Mouse (Mus musculus) forebrain, embryonic 12.5 days (tissue): Measurements from ENCODE around the gene Gm45140. TPM values are rescaled to one million over a fixed set of nuclear protein-coding genes. Genes with fewer than 3 reads are reported as not detected.

Experiments used
- ATAC-seq: fragments of 200-750 bp; cut with Nextera tagmentation; 2 replicates; pipeline ENCODE4 v1.8.0; 2017; ENCODE audit warnings: moderate TSS enrichment; ENCODE audit not compliant: low FRiP score
- H3K27ac ChIP-seq: fragments of 300-500 bp; sonication (generic); 2 replicates; pipeline ENCODE4 v1.5.1; 2016; ENCODE audit warnings: mild to moderate bottlenecking
- H3K27me3 ChIP-seq: fragments of 300-500 bp; sonication (generic); 2 replicates; pipeline ENCODE4 v1.6.1; 2016; ENCODE audit warnings: mild to moderate bottlenecking
- H3K36me3 ChIP-seq: fragments of 300-500 bp; sonication (generic); replicated peaks from 2 replicates; pipeline ENCODE4 v1.6.1; 2016; ENCODE audit warnings: mild to moderate bottlenecking
- H3K4me1 ChIP-seq: fragments of 300-500 bp; sonication (generic); 2 replicates; pipeline ENCODE4 v1.6.1; 2016
- H3K4me2 ChIP-seq: fragments of 300-500 bp; sonication (generic); 2 replicates; pipeline ENCODE4 v1.6.1; 2016; ENCODE audit warnings: mild to moderate bottlenecking, moderate library complexity
- H3K4me3 ChIP-seq: fragments of 300-500 bp; sonication (generic); replicated peaks from 2 replicates; pipeline ENCODE4 v1.5.1; 2016; ENCODE audit warnings: mild to moderate bottlenecking
- H3K9ac ChIP-seq: fragments of 300-500 bp; sonication (generic); 2 replicates; pipeline ENCODE4 v1.6.1; 2016; ENCODE audit warnings: mild to moderate bottlenecking
- H3K9me3 ChIP-seq: fragments of 300-500 bp; sonication (generic); 2 replicates; pipeline ENCODE4 v1.6.1; 2016
- WGBS: fragments of 180-500 bp; shearing (Covaris S2); methylation state at CpG from one replicate; pipeline ENCODE4 v1.1.7; 2016; 5-methylcytosine and 5-hydroxymethylcytosine counted together
- polyA plus RNA-seq: library from polyadenylated mRNA; unstranded; fragments of >200 nt; fragmentation: Nextera tagmentation; extraction: Ambion mirVana; gene quantifications from 2 replicates; pipeline ENCODE4 v1.2.1, GENCODE M21; 2016

The Gm45140 gene
- polyA plus RNA-seq, 1 experiment from 2014 or later = 3.3 TPM

DNA sequence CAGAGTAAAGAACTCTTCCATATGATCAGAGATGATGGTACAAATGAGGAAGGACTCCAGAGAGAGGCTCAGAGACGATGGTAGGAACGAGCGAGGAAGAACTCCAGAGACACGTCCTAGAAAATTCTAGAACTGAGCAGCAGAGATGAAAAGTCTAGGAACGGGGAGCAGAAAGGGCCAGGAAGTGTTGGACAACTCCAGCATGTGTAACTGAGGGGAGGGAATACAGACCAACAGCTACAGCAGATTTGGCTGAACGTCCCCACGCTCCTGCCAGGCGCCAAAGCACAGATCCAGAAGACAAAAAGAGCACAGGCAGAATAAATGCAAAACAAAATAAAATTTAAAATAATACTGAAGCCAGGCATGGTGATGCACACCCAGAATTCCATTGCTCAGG, 78.7 kb downstream of the Gm45140 start:
- ATAC-seq = no peak
- WGBS = 94% methylated on average over 8 of the region's 8 CpGs
- Histone ChIP-seq H3K9ac (no peak overlapping the region), H3K27me3 (no peaks in the 10 kb centered on the region), H3K27ac (no peak overlapping the region), H3K4me1 (no peaks in the 10 kb centered on the region; the same call in 1 of the 2 replicates), H3K4me2 (no peak overlapping the region), H3K4me3 (no peak overlapping the region), H3K9me3 (no peaks in the 10 kb centered on the region), H3K36me3 (no peaks in the 10 kb centered on the region)

DNA sequence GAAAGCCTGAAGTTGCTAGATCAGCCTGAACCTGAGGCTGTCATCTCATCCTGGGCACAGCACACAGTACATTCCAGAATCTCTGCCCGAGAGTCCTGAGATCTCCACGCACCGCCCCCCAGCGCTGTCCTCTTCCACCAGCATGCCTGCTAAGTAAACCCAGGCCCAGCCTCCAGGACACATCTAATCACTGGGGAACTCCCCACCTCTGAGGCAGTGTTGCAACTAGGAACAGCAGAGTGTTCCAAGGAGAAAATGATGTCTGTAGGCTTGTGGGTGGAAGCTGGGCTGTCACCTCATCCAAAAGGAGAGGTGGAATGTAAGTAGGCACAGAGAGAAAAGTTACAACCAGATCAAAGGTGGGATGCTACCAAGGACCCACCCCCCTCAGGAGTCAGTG, 80.4 kb downstream of the Gm45140 start:
- WGBS = 89% methylated on average over 4 of the region's 4 CpGs
- no peak for ATAC-seq
- H3K4me2 ChIP-seq = no peak overlapping the region
- no peaks in the 10 kb centered on the region for H3K27me3 ChIP-seq
- H3K9me3 ChIP-seq = no peaks in the 10 kb centered on the region
- no peak overlapping the region for H3K27ac ChIP-seq
- H3K4me3 ChIP-seq = no peak overlapping the region
- no peaks in the 10 kb centered on the region; the same call in 1 of the 2 replicates for H3K4me1 ChIP-seq
- no peak overlapping the region for H3K9ac ChIP-seq
- H3K36me3 ChIP-seq = no peaks in the 10 kb centered on the region

DNA sequence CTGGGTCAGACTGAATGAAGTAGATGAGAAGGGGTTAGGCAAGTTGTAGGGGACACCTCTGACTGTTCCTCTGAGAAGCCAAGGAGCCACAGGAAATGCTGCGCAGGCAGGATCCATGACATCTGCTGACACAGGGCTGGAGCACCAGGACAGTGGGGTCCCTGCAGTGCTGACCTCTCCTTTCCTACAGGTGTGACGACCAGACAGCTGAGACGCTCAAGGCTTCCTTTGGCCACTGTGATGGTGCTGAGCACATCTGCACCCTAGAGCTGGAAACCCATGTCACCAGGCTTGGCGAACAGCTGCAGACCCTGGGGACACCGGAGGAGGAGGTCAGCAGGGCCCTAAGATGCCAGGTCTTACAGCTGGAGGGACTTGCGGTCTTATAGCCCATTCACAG, 84.0 kb downstream of the Gm45140 start:
- no peaks in the 10 kb centered on the region; the same call in 1 of the 2 replicates for H3K4me1 ChIP-seq
- 92% methylated on average over 6 of the region's 6 CpGs for WGBS
- H3K36me3 ChIP-seq = no peaks in the 10 kb centered on the region
- no peak for ATAC-seq
- no peak overlapping the region for H3K27ac ChIP-seq
- no peak overlapping the region for H3K4me2 ChIP-seq
- H3K4me3 ChIP-seq = no peak overlapping the region
- H3K9ac ChIP-seq = no peak overlapping the region
- no peaks in the 10 kb centered on the region for H3K9me3 ChIP-seq
- H3K27me3 ChIP-seq = no peaks in the 10 kb centered on the region

GRCm38 (mm10) chr6:87750184-87750910, 85.2 kb downstream of the Gm45140 start:
- 93% methylated on average over 8 of the region's 8 CpGs for WGBS
- Histone ChIP-seq H3K9me3 (no peaks in the 10 kb centered on the region), H3K27ac (no peak overlapping the region), H3K27me3 (no peaks in the 10 kb centered on the region), H3K4me1 (no peaks in the 10 kb centered on the region; the same call in 1 of the 2 replicates), H3K9ac (no peak overlapping the region), H3K36me3 (no peaks in the 10 kb centered on the region), H3K4me2 (no peak overlapping the region), H3K4me3 (no peak overlapping the region)
- no peak for ATAC-seq

- ATAC-seq = no peak
- 90% methylated on average over 6 of the region's 6 CpGs for WGBS
- Histone ChIP-seq H3K9ac (no peak overlapping the region), H3K27ac (no peak overlapping the region), H3K36me3 (no peaks in the 10 kb centered on the region), H3K27me3 (no peaks in the 10 kb centered on the region), H3K4me1 (no peaks in the 10 kb centered on the region), H3K4me2 (no peak overlapping the region), H3K4me3 (no peak overlapping the region), H3K9me3 (no peaks in the 10 kb centered on the region)
These were observed 87.1 kb downstream of the Gm45140 start for GRCm38 (mm10) chr6:87748531-87748930.

DNA sequence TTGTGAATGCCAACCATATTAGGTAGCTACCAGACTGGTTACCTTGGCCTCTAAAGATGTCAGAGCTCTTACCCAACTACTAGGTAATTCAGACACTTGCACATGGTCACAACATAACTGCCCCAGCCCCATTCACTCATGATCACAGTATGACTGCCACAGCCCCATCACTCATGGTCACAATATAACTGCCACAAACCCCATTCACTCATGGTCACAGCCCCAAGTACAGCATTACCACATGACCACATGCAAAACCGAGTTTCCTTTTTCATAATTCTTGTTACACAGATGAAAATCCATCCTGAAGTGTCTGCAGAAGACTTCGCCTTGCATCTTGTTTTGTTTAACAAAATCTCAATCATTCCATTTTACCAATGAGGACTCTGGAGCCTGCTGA, 87.5 kb downstream of the Gm45140 start:
- no peak overlapping the region for H3K9ac ChIP-seq
- no peaks in the 10 kb centered on the region for H3K4me1 ChIP-seq
- H3K4me2 ChIP-seq = no peak overlapping the region
- no peaks in the 10 kb centered on the region for H3K9me3 ChIP-seq
- H3K27me3 ChIP-seq = no peaks in the 10 kb centered on the region
- no peaks in the 10 kb centered on the region for H3K36me3 ChIP-seq
- WGBS = 86% methylated on average over 2 of the region's 2 CpGs
- no peak overlapping the region for H3K27ac ChIP-seq
- H3K4me3 ChIP-seq = no peak overlapping the region
- ATAC-seq = no peak

- H3K4me2 ChIP-seq = no peak overlapping the region
- no peak for ATAC-seq
- no peaks in the 10 kb centered on the region for H3K4me1 ChIP-seq
- no peak overlapping the region for H3K27ac ChIP-seq
- H3K4me3 ChIP-seq = no peak overlapping the region
- H3K9ac ChIP-seq = no peak overlapping the region
- WGBS = 81% methylated on average over 2 of the region's 2 CpGs
- no peaks in the 10 kb centered on the region for H3K36me3 ChIP-seq
- no peaks in the 10 kb centered on the region for H3K27me3 ChIP-seq
- no peaks in the 10 kb centered on the region for H3K9me3 ChIP-seq
These were observed 88.7 kb downstream of the Gm45140 start for GRCm38 (mm10) chr6:87746849-87747248.

GRCm38 (mm10) chr6:87746059-87746458, 89.5 kb downstream of the Gm45140 start:
- Histone ChIP-seq H3K4me3 (no peak overlapping the region), H3K9me3 (no peaks in the 10 kb centered on the region), H3K4me2 (no peak overlapping the region), H3K27ac (no peak overlapping the region), H3K27me3 (no peaks in the 10 kb centered on the region), H3K36me3 (no peaks in the 10 kb centered on the region), H3K4me1 (no peaks in the 10 kb centered on the region), H3K9ac (no peak overlapping the region)
- WGBS = 77% methylated on average over 3 of the region's 3 CpGs
- no peak for ATAC-seq

GRCm38 (mm10) chr6:87745301-87745700, 90.3 kb downstream of the Gm45140 start:
- Histone ChIP-seq H3K36me3 (no peaks in the 10 kb centered on the region), H3K27ac (no peak overlapping the region), H3K4me3 (no peak overlapping the region), H3K9me3 (no peaks in the 10 kb centered on the region), H3K4me1 (no peaks in the 10 kb centered on the region), H3K27me3 (no peaks in the 10 kb centered on the region), H3K9ac (no peak overlapping the region), H3K4me2 (no peak overlapping the region)
- no peak for ATAC-seq
- 48% methylated on average over 1 of the region's 1 CpGs for WGBS

DNA sequence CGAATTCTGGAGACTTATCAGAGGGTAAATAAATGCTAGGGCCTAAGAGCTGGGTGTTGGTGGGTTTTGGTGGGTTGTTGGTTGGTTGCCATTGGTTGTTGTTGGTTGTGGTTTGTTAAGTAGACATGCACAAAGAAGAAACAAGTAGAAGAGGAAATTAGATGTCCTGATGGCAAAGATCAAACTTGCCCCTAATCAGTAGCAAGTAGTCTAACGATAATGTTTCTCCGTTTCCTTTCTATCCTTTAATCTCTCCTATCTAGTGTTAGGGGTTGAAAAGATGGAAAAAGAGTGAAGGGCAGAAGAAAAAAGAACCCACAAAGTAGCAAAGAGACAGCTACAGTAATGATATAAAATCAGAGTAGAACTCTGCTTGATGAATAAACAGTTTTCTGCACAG, 91.0 kb downstream of the Gm45140 start:
- no peak overlapping the region for H3K27ac ChIP-seq
- H3K4me1 ChIP-seq = no peaks in the 10 kb centered on the region; the same call in 1 of the 2 replicates
- H3K4me3 ChIP-seq = no peak overlapping the region
- H3K9me3 ChIP-seq = no peaks in the 10 kb centered on the region
- no peaks in the 10 kb centered on the region for H3K36me3 ChIP-seq
- 91% methylated on average over 3 of the region's 3 CpGs for WGBS
- H3K9ac ChIP-seq = no peak overlapping the region
- H3K4me2 ChIP-seq = no peak overlapping the region
- no peaks in the 10 kb centered on the region for H3K27me3 ChIP-seq
- no peak for ATAC-seq

DNA sequence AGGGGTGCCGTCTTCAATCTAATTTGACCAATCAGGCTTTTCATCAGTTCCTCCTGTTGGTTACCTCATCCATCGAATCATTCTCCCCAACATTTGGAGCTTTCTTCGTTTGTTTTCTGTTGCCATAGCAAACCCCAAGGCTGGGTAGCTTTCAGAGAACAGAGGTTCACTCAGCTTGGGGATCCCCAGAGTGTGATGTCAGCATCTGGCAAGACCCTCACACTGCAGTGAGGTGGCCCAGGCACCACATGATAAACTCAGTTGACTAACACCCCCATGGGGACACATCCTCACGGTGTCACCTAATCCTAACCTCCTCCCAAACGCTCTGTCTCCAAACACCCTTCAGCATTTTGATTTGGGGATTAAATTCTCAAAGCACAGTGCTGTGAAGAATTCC, 92.3 kb downstream of the Gm45140 start:
- H3K4me3 ChIP-seq = no peak overlapping the region
- H3K27me3 ChIP-seq = no peaks in the 10 kb centered on the region
- no peak overlapping the region for H3K27ac ChIP-seq
- peaks cover 3% of the 10 kb centered on the region for H3K4me1 ChIP-seq
- H3K9ac ChIP-seq = no peak overlapping the region
- no peaks in the 10 kb centered on the region for H3K9me3 ChIP-seq
- ATAC-seq = no peak
- WGBS = 68% methylated on average over 5 of the region's 5 CpGs
- H3K4me2 ChIP-seq = no peak overlapping the region
- no peaks in the 10 kb centered on the region for H3K36me3 ChIP-seq

GRCm38 (mm10) chr6:87742804-87743203, 92.8 kb downstream of the Gm45140 start:
- ATAC-seq = no peak
- H3K9ac ChIP-seq = no peak overlapping the region
- no peaks in the 10 kb centered on the region for H3K27me3 ChIP-seq
- H3K36me3 ChIP-seq = no peaks in the 10 kb centered on the region
- WGBS = 84% methylated on average over 5 of the region's 5 CpGs
- H3K9me3 ChIP-seq = no peaks in the 10 kb centered on the region
- H3K4me1 ChIP-seq = peaks cover 7% of the 10 kb centered on the region
- H3K4me3 ChIP-seq = no peak overlapping the region
- no peak overlapping the region for H3K27ac ChIP-seq
- no peak overlapping the region for H3K4me2 ChIP-seq

- Histone ChIP-seq H3K4me2 (no peak overlapping the region), H3K27ac (no peak overlapping the region), H3K9ac (no peak overlapping the region), H3K36me3 (no peaks in the 10 kb centered on the region), H3K4me3 (no peak overlapping the region), H3K27me3 (0 out of 2 replicates have a peak, but pooled peaks cover 4% of the 10 kb centered on the region), H3K9me3 (no peaks in the 10 kb centered on the region), H3K4me1 (peaks cover 10% of the 10 kb centered on the region)
- ATAC-seq = no peak
- 96% methylated on average over 8 of the region's 8 CpGs for whole genome bisulfite sequencing
These were observed 93.6 kb downstream of the Gm45140 start for GRCm38 (mm10) chr6:87741978-87742377.
